Mouse (Mus musculus): ENCODE results near the gene Guca1a. TPM values are rescaled to one million over a fixed set of nuclear protein-coding genes. Genes with fewer than 3 reads are reported as not detected.

Gene Guca1a
- polyA plus RNA-seq, 2 experiments = 0.69 to 1.1 TPM

- Histone ChIP-seq H3K36me3 (replicated peaks; ENCODE audit: control insufficient read depth, insufficient read depth, low read depth) (no peaks in the 10 kb centered on the region), H3K4me1 (replicated peaks; ENCODE audit: control insufficient read depth in 2 of 2, insufficient read depth in 2 of 2, low read length in 1 of 2) (peaks cover 8 to 37% of the 10 kb centered on the region in 2 experiments)
- ATAC-seq (ENCODE audit: insufficient read depth) = 0 out of 2 replicates have a peak, but pooled peaks have one; percentile 21
Measured at GRCm38 (mm10) chr17:47445518-47445917, 45.1 kb upstream of the Guca1a start.

GRCm38 (mm10) chr17:47444113-47444512 is 43.7 kb upstream of the Guca1a start:
- ATAC-seq (ENCODE audit: insufficient read depth) (no peak), DNase-seq (ENCODE audit: low read depth in 3 of 3, low spot score in 3 of 3) (no peak)
- WGBS (ENCODE audit: insufficient replicate concordance) = 54% methylated on average over 6 of the region's 6 CpGs
- H3K27ac ChIP-seq = no peak overlapping the region
- H3K9ac ChIP-seq (replicated peaks) = no peak overlapping the region
- no peaks in the 10 kb centered on the region for H3K27me3 ChIP-seq (ENCODE audit: control insufficient read depth, insufficient read depth, low read length)
- no peak for TF ChIP-seq EP300 (IDR thresholded peaks at IDR 0.05; ENCODE audit: low read depth)
- TF ChIP-seq CTCF (IDR thresholded peaks at IDR 0.05; ENCODE audit: low read depth) = no peak
- peaks cover 8 to 37% of the 10 kb centered on the region in 2 experiments for H3K4me1 ChIP-seq (replicated peaks; ENCODE audit: control insufficient read depth in 2 of 2, insufficient read depth in 2 of 2, low read length in 1 of 2)
- H3K4me2 ChIP-seq (ENCODE audit: low read depth) = no peak overlapping the region
- no peaks in the 10 kb centered on the region for H3K36me3 ChIP-seq (replicated peaks; ENCODE audit: control insufficient read depth, insufficient read depth, low read depth)
- no peaks in the 10 kb centered on the region for H3K9me3 ChIP-seq (ENCODE audit: control insufficient read depth, low read length)
- H3K4me3 ChIP-seq (ENCODE audit: insufficient read depth in 1 of 2, low read depth in 2 of 2, low read length in 2 of 2) = no peak overlapping the region

More at GRCm38 (mm10) chr17:47445518-47445917, 45.1 kb upstream of the Guca1a start:
- H3K27ac ChIP-seq = no peak overlapping the region
- H3K27me3 ChIP-seq (ENCODE audit: control insufficient read depth, insufficient read depth, low read length) = no peaks in the 10 kb centered on the region
- no peak overlapping the region for H3K9ac ChIP-seq (replicated peaks)
- WGBS (ENCODE audit: insufficient replicate concordance) = 36% methylated on average over 11 of the region's 11 CpGs
- DNase-seq (ENCODE audit: low read depth in 3 of 3, low spot score in 3 of 3) = no peak
- H3K4me2 ChIP-seq (ENCODE audit: low read depth) = no peak overlapping the region
- no peak overlapping the region for H3K4me3 ChIP-seq (ENCODE audit: insufficient read depth in 1 of 2, low read depth in 2 of 2, low read length in 2 of 2)
- H3K9me3 ChIP-seq (ENCODE audit: control insufficient read depth, low read length) = no peaks in the 10 kb centered on the region
- no peak for TF ChIP-seq EP300 (IDR thresholded peaks at IDR 0.05; ENCODE audit: low read depth)
- TF ChIP-seq CTCF (IDR thresholded peaks at IDR 0.05; ENCODE audit: low read depth) = no peak

GRCm38 (mm10) chr17:47442271-47442670 is 41.9 kb upstream of the Guca1a start:
- Histone ChIP-seq H3K27me3 (ENCODE audit: control insufficient read depth, insufficient read depth, low read length) (peaks cover 11% of the 10 kb centered on the region), H3K27ac (no peak overlapping the region), H3K36me3 (replicated peaks; ENCODE audit: control insufficient read depth, insufficient read depth, low read depth) (no peaks in the 10 kb centered on the region), H3K9me3 (ENCODE audit: control insufficient read depth, low read length) (no peaks in the 10 kb centered on the region), H3K4me1 (replicated peaks; ENCODE audit: control insufficient read depth in 2 of 2, insufficient read depth in 2 of 2, low read length in 1 of 2) (peaks cover 6 to 44% of the 10 kb centered on the region in 2 experiments), H3K9ac (replicated peaks) (no peak overlapping the region), H3K4me2 (ENCODE audit: low read depth) (no peak overlapping the region), H3K4me3 (ENCODE audit: insufficient read depth in 1 of 2, low read depth in 2 of 2, low read length in 2 of 2) (no peak overlapping the region)
- DNase-seq (ENCODE audit: low read depth in 3 of 3, low spot score in 3 of 3) (no peak), ATAC-seq (ENCODE audit: insufficient read depth) (no peak)
- no peak for TF ChIP-seq EP300 (IDR thresholded peaks at IDR 0.05; ENCODE audit: low read depth)
- TF ChIP-seq CTCF (IDR thresholded peaks at IDR 0.05; ENCODE audit: low read depth) = 0 out of 2 replicates have a peak, but pooled peaks have one; percentile 4
- 55% methylated on average over 3 of the region's 3 CpGs for WGBS (ENCODE audit: insufficient replicate concordance)

GRCm38 (mm10) chr17:47441296-47442051 is 41.1 kb upstream of the Guca1a start:
- DNase-seq (ENCODE audit: low read depth in 3 of 3, low spot score in 3 of 3) = no peak
- no peak for ATAC-seq (ENCODE audit: insufficient read depth)
- H3K4me1 ChIP-seq (replicated peaks; ENCODE audit: control insufficient read depth in 2 of 2, insufficient read depth in 2 of 2, low read length in 1 of 2) = peaks cover 3 to 41% of the 10 kb centered on the region in 2 experiments
- H3K36me3 ChIP-seq (replicated peaks; ENCODE audit: control insufficient read depth, insufficient read depth, low read depth) = no peaks in the 10 kb centered on the region
- H3K9ac ChIP-seq (replicated peaks) = no peak overlapping the region
- H3K27me3 ChIP-seq (ENCODE audit: control insufficient read depth, insufficient read depth, low read length) = peaks cover 19% of the 10 kb centered on the region
- no peak overlapping the region for H3K4me3 ChIP-seq (ENCODE audit: insufficient read depth in 1 of 2, low read depth in 2 of 2, low read length in 2 of 2)
- no peaks in the 10 kb centered on the region for H3K9me3 ChIP-seq (ENCODE audit: control insufficient read depth, low read length)
- H3K27ac ChIP-seq = no peak overlapping the region
- TF ChIP-seq EP300 (IDR thresholded peaks at IDR 0.05; ENCODE audit: low read depth) = no peak
- no peak for TF ChIP-seq CTCF (IDR thresholded peaks at IDR 0.05; ENCODE audit: low read depth)
- 59% methylated on average over 19 of the region's 19 CpGs for WGBS (ENCODE audit: insufficient replicate concordance)
- no peak overlapping the region for H3K4me2 ChIP-seq (ENCODE audit: low read depth)

- Histone ChIP-seq H3K4me1 (replicated peaks; ENCODE audit: control insufficient read depth in 2 of 2, insufficient read depth in 2 of 2, low read length in 1 of 2) (peaks cover 0 to 31% of the 10 kb centered on the region in 2 experiments; a peak in 3 of 4 replicates), H3K9ac (replicated peaks) (no peak overlapping the region), H3K9me3 (ENCODE audit: control insufficient read depth, low read length) (no peaks in the 10 kb centered on the region), H3K36me3 (replicated peaks; ENCODE audit: control insufficient read depth, insufficient read depth, low read depth) (no peaks in the 10 kb centered on the region), H3K27ac (no peak overlapping the region), H3K4me2 (ENCODE audit: low read depth) (no peak overlapping the region), H3K4me3 (ENCODE audit: insufficient read depth in 1 of 2, low read depth in 2 of 2, low read length in 2 of 2) (no peak overlapping the region), H3K27me3 (ENCODE audit: control insufficient read depth, insufficient read depth, low read length) (peaks cover 24% of the 10 kb centered on the region)
- TF ChIP-seq CTCF (IDR thresholded peaks at IDR 0.05; ENCODE audit: low read depth) (no peak), EP300 (IDR thresholded peaks at IDR 0.05; ENCODE audit: low read depth) (no peak)
- DNase-seq (ENCODE audit: low read depth in 3 of 3, low spot score in 3 of 3) = no peak
- 54% methylated on average over 9 of the region's 9 CpGs for WGBS (ENCODE audit: insufficient replicate concordance)
- ATAC-seq (ENCODE audit: insufficient read depth) = no peak
Measured at GRCm38 (mm10) chr17:47440359-47440890, 40.0 kb upstream of the Guca1a start.
